Mouse (Mus musculus): ENCODE measurements around the gene Maats1.

The Maats1 gene

GRCm38 (mm10) chr16:38306571-38307220, 35.2 kb downstream of the Maats1 start:
- no peaks in the 10 kb centered on the region for H3K36me3 ChIP-seq (ENCODE audit: control insufficient read depth, insufficient read depth, low read length, poor library complexity, severe bottlenecking)
- no peaks in the 10 kb centered on the region for H3K27me3 ChIP-seq (ENCODE audit: control insufficient read depth, insufficient read depth, low read length, poor library complexity, severe bottlenecking)
- DNase-seq (ENCODE audit: low read depth, low spot score) = peak; percentile 19

GRCm38 (mm10) chr16:38304460-38305194, 37.3 kb downstream of the Maats1 start:
- DNase-seq (ENCODE audit: low read depth, low spot score) = no peak
- Histone ChIP-seq H3K27me3 (ENCODE audit: control insufficient read depth, insufficient read depth, low read length, poor library complexity, severe bottlenecking) (no peaks in the 10 kb centered on the region), H3K36me3 (ENCODE audit: control insufficient read depth, insufficient read depth, low read length, poor library complexity, severe bottlenecking) (no peaks in the 10 kb centered on the region)

- Histone ChIP-seq H3K27me3 (ENCODE audit: control insufficient read depth, insufficient read depth, low read length, poor library complexity, severe bottlenecking) (no peaks in the 10 kb centered on the region), H3K36me3 (ENCODE audit: control insufficient read depth, insufficient read depth, low read length, poor library complexity, severe bottlenecking) (no peaks in the 10 kb centered on the region)
- no peak for DNase-seq (ENCODE audit: low read depth, low spot score)
These were observed 39.6 kb downstream of the Maats1 start for GRCm38 (mm10) chr16:38302367-38302766.

DNA sequence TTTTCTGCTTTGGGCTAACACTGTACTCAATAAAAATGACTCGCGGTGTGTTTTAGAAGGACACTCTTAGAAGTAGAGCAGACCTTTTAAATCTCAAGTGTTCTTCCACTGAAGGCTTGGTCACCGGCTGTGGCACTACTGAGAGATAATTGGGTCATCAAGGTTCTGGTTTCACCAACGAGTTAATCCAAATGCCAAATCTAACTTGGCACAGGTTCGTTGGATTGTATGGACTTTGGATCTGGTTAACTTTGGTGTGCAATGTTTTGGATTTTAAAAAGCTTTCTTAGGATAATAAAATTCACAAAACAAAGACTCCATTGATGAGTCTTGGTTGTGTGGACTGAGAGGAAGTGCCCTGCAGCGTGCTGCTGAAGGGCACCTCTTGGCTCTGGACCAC, 43.5 kb downstream of the Maats1 start:
- Histone ChIP-seq H3K27me3 (ENCODE audit: control insufficient read depth, insufficient read depth, low read length, poor library complexity, severe bottlenecking) (no peaks in the 10 kb centered on the region), H3K36me3 (ENCODE audit: control insufficient read depth, insufficient read depth, low read length, poor library complexity, severe bottlenecking) (no peaks in the 10 kb centered on the region)
- DNase-seq (ENCODE audit: low read depth, low spot score) = no peak

DNA sequence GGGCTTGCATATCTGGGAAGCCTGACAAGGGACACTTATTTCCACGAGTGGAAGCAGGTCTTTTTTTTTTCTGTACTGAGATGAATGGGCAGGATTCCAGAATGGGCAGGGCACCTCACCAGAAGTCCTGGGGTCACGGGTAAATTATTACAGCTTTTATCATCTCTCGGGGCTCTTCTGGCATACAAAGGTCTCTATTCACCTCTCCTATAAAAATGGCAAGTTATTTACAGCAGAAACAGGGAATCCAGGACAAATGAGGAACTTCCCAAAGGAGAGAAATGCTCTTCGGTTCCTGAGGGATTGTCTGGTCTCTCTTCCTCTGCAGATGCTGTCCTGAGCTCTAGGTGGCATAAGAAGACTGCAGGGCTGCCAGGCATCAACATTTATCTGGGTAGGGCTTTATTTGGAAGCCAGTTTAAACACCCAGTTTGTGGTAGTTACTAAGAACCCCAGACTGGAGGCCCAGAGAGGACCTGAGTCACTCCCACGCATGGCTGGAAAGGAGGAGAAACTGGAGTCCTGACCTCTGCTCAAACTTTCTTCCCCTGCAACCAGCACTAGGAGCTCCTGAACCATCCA, 46.5 kb downstream of the Maats1 start:
- no peak for DNase-seq (ENCODE audit: low read depth, low spot score)
- no peaks in the 10 kb centered on the region for H3K36me3 ChIP-seq (ENCODE audit: control insufficient read depth, insufficient read depth, low read length, poor library complexity, severe bottlenecking)
- H3K27me3 ChIP-seq (ENCODE audit: control insufficient read depth, insufficient read depth, low read length, poor library complexity, severe bottlenecking) = no peaks in the 10 kb centered on the region

- no peak for DNase-seq (ENCODE audit: low read depth, low spot score)
- no peaks in the 10 kb centered on the region for H3K27me3 ChIP-seq (ENCODE audit: control insufficient read depth, insufficient read depth, low read length, poor library complexity, severe bottlenecking)
- H3K36me3 ChIP-seq (ENCODE audit: control insufficient read depth, insufficient read depth, low read length, poor library complexity, severe bottlenecking) = no peaks in the 10 kb centered on the region
These were observed 47.1 kb downstream of the Maats1 start, which contains the start of gene Nr1i2 for GRCm38 (mm10) chr16:38294685-38295348. Nr1i2 (minus strand) TSS chr16:38294824.

GRCm38 (mm10) chr16:38290151-38290550, 51.8 kb downstream of the Maats1 start:
- no peaks in the 10 kb centered on the region for H3K36me3 ChIP-seq (ENCODE audit: control insufficient read depth, insufficient read depth, low read length, poor library complexity, severe bottlenecking)
- no peaks in the 10 kb centered on the region for H3K27me3 ChIP-seq (ENCODE audit: control insufficient read depth, insufficient read depth, low read length, poor library complexity, severe bottlenecking)
- DNase-seq (ENCODE audit: low read depth, low spot score) = no peak

GRCm38 (mm10) chr16:38288851-38289250, 53.1 kb downstream of the Maats1 start:
- H3K36me3 ChIP-seq (ENCODE audit: control insufficient read depth, insufficient read depth, low read length, poor library complexity, severe bottlenecking) = no peaks in the 10 kb centered on the region
- no peaks in the 10 kb centered on the region for H3K27me3 ChIP-seq (ENCODE audit: control insufficient read depth, insufficient read depth, low read length, poor library complexity, severe bottlenecking)
- no peak for DNase-seq (ENCODE audit: low read depth, low spot score)

DNA sequence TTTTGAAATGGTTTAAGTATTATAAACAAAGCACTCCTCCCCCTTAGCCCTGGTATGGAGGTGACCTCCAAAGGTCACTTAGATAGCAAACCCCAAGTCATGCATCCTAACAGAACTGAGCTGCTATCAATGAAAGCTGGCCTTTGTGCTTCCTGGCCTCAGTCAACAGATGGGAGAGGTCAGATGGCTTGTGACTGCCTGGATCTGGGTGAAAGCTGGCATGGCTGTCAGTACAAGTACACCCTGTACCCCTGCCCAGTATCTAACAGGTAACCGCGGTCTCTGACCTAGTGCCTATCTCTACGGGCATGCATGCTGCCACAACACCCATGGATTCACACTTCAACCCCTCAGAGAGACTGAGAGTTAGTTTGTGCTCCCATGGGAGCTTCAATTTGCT, 54.2 kb downstream of the Maats1 start:
- no peak for DNase-seq (ENCODE audit: low read depth, low spot score)
- Histone ChIP-seq H3K36me3 (ENCODE audit: control insufficient read depth, insufficient read depth, low read length, poor library complexity, severe bottlenecking) (no peaks in the 10 kb centered on the region), H3K27me3 (ENCODE audit: control insufficient read depth, insufficient read depth, low read length, poor library complexity, severe bottlenecking) (no peaks in the 10 kb centered on the region)

GRCm38 (mm10) chr16:38287357-38287756, 54.6 kb downstream of the Maats1 start:
- no peak for DNase-seq (ENCODE audit: low read depth, low spot score)
- no peaks in the 10 kb centered on the region for H3K27me3 ChIP-seq (ENCODE audit: control insufficient read depth, insufficient read depth, low read length, poor library complexity, severe bottlenecking)
- H3K36me3 ChIP-seq (ENCODE audit: control insufficient read depth, insufficient read depth, low read length, poor library complexity, severe bottlenecking) = no peaks in the 10 kb centered on the region

DNA sequence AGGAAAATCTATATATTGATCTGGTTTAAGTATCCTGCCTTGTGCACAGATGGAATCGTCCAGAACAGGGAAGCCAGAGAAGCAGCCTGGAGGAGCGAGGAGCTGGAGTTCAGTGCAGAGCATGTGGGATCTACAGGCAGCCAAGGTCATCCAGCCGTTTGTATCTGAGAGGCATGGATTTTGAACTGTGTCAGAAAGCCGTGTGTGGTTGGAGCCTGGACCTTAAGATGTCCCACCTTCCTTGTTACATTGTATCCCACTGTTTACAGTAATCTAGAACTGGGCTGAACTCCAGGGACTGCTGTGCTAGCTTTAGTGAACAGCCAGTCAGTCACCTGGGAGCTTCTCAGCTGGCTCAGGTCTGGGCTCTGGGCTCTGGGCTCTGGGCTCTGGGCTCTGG, 55.4 kb downstream of the Maats1 start:
- DNase-seq (ENCODE audit: low read depth, low spot score) = no peak
- Histone ChIP-seq H3K36me3 (ENCODE audit: control insufficient read depth, insufficient read depth, low read length, poor library complexity, severe bottlenecking) (no peaks in the 10 kb centered on the region), H3K27me3 (ENCODE audit: control insufficient read depth, insufficient read depth, low read length, poor library complexity, severe bottlenecking) (no peaks in the 10 kb centered on the region)

- DNase-seq (ENCODE audit: low read depth, low spot score) = no peak
- Histone ChIP-seq H3K27me3 (ENCODE audit: control insufficient read depth, insufficient read depth, low read length, poor library complexity, severe bottlenecking) (no peaks in the 10 kb centered on the region), H3K36me3 (ENCODE audit: control insufficient read depth, insufficient read depth, low read length, poor library complexity, severe bottlenecking) (no peaks in the 10 kb centered on the region)
These were observed 56.1 kb downstream of the Maats1 start for GRCm38 (mm10) chr16:38285801-38286200.

- no peak for DNase-seq (ENCODE audit: low read depth, low spot score)
- H3K27me3 ChIP-seq (ENCODE audit: control insufficient read depth, insufficient read depth, low read length, poor library complexity, severe bottlenecking) = no peaks in the 10 kb centered on the region
- H3K36me3 ChIP-seq (ENCODE audit: control insufficient read depth, insufficient read depth, low read length, poor library complexity, severe bottlenecking) = no peaks in the 10 kb centered on the region
These were observed 58.6 kb downstream of the Maats1 start for GRCm38 (mm10) chr16:38283300-38283699.

- DNase-seq (ENCODE audit: low read depth, low spot score) = no peak
- Histone ChIP-seq H3K36me3 (ENCODE audit: control insufficient read depth, insufficient read depth, low read length, poor library complexity, severe bottlenecking) (no peaks in the 10 kb centered on the region), H3K27me3 (ENCODE audit: control insufficient read depth, insufficient read depth, low read length, poor library complexity, severe bottlenecking) (no peaks in the 10 kb centered on the region)
These were observed 59.3 kb downstream of the Maats1 start for GRCm38 (mm10) chr16:38282559-38283160.

Measured in splenic B cell, adult 2 months (primary cell).